Mouse (Mus musculus) MEL-GATA-1-ER (cell line): ENCODE results near the gene Tnc.

Source experiments
- DNase-seq: peaks from one replicate; pipeline ENCODE4 v3.0.0-alpha.2; 2012; ENCODE audit warnings: low read depth; ENCODE audit errors: extremely low read depth

Tnc gene

GRCm38 (mm10) chr4:64025591-64025990 is 21.2 kb downstream of the Tnc start:
- DNase-seq, result no peak

GRCm38 (mm10) chr4:64024041-64024779 is 22.6 kb downstream of the Tnc start:
- DNase-seq, result no peak

GRCm38 (mm10) chr4:64020930-64021589 is 25.8 kb downstream of the Tnc start:
- DNase-seq, result no peak

GRCm38 (mm10) chr4:64020151-64020550 is 26.7 kb downstream of the Tnc start:
- no peak for DNase-seq

- DNase-seq, result no peak
Measured at GRCm38 (mm10) chr4:64011308-64011707, 35.5 kb downstream of the Tnc start.

GRCm38 (mm10) chr4:64009936-64010335 is 36.9 kb downstream of the Tnc start:
- DNase-seq, result no peak

- no peak for DNase-seq
Measured at GRCm38 (mm10) chr4:64005198-64005597, 41.6 kb downstream of the Tnc start.

- no peak for DNase-seq
Measured at GRCm38 (mm10) chr4:64003677-64004076, 43.1 kb downstream of the Tnc start.

- no peak for DNase-seq
Measured at GRCm38 (mm10) chr4:64002168-64002567, 44.6 kb downstream of the Tnc start.

GRCm38 (mm10) chr4:64000788-64001187 is 46.0 kb downstream of the Tnc start:
- no peak for DNase-seq

- DNase-seq, result no peak
Measured at GRCm38 (mm10) chr4:64000293-64000692, 46.5 kb downstream of the Tnc start.

GRCm38 (mm10) chr4:63993462-63994113 is 53.2 kb downstream of the Tnc start:
- no peak for DNase-seq

- DNase-seq, result no peak
Measured at GRCm38 (mm10) chr4:63990216-63990615, 56.6 kb downstream of the Tnc start.

GRCm38 (mm10) chr4:63988090-63988489 is 58.7 kb downstream of the Tnc start:
- DNase-seq, result no peak

GRCm38 (mm10) chr4:63986576-63986975 is 60.2 kb downstream of the Tnc start:
- no peak for DNase-seq

GRCm38 (mm10) chr4:63983098-63983445 is 63.7 kb downstream of the Tnc start:
- no peak for DNase-seq

- DNase-seq, result no peak
Measured at GRCm38 (mm10) chr4:63982425-63983097, 64.3 kb downstream of the Tnc start.

- no peak for DNase-seq
Measured at GRCm38 (mm10) chr4:63980211-63980794, 66.5 kb downstream of the Tnc start.

- DNase-seq, result no peak
Measured at GRCm38 (mm10) chr4:63979635-63980034, 67.2 kb downstream of the Tnc start.

- DNase-seq, result no peak
Measured at GRCm38 (mm10) chr4:63972536-63972935, 74.3 kb downstream of the Tnc start.

GRCm38 (mm10) chr4:63971762-63972161 is 75.1 kb downstream of the Tnc start:
- DNase-seq, result no peak

GRCm38 (mm10) chr4:63970925-63971324 is 75.9 kb downstream of the Tnc start:
- DNase-seq, result no peak
